Mouse (Mus musculus) neural tube, embryonic 13.5 days (tissue): ENCODE results near the gene Fam167b. TPM values are rescaled to one million over a fixed set of nuclear protein-coding genes. Genes with fewer than 3 reads are reported as not detected.

Experiments used
- ATAC-seq: fragments of 200-750 bp; cut with Nextera tagmentation; 2 replicates; pipeline ENCODE4 v1.8.0; 2017; ENCODE audit warnings: low read depth, mild to moderate bottlenecking, moderate TSS enrichment, moderate library complexity
- H3K27ac ChIP-seq: fragments of 300-500 bp; sonication (generic); replicated peaks from 2 replicates; pipeline ENCODE4 v1.5.1; 2015; ENCODE audit warnings: moderate library complexity, mild to moderate bottlenecking, inconsistent platforms
- H3K27me3 ChIP-seq: fragments of 300-500 bp; sonication (generic); 2 replicates; pipeline ENCODE4 v1.6.1; 2015; ENCODE audit warnings: mild to moderate bottlenecking, inconsistent platforms
- H3K36me3 ChIP-seq: fragments of 300-500 bp; sonication (generic); 2 replicates; pipeline ENCODE4 v1.6.1; 2015; ENCODE audit warnings: mild to moderate bottlenecking, inconsistent platforms
- H3K4me1 ChIP-seq: fragments of 300-500 bp; sonication (generic); replicated peaks from 2 replicates; pipeline ENCODE4 v1.6.1; 2015; ENCODE audit warnings: inconsistent platforms
- H3K4me2 ChIP-seq: fragments of 300-500 bp; sonication (generic); 2 replicates; pipeline ENCODE4 v1.6.1; 2015; ENCODE audit warnings: inconsistent platforms, mild to moderate bottlenecking, moderate library complexity
- H3K4me3 ChIP-seq: fragments of 300-500 bp; sonication (generic); 2 replicates; pipeline ENCODE4 v1.5.1; 2015; ENCODE audit warnings: mild to moderate bottlenecking, inconsistent platforms
- H3K9ac ChIP-seq: fragments of 300-500 bp; sonication (generic); 2 replicates; pipeline ENCODE4 v1.6.1; 2015; ENCODE audit warnings: moderate library complexity, mild to moderate bottlenecking, inconsistent platforms
- H3K9me3 ChIP-seq: fragments of 300-500 bp; sonication (generic); 2 replicates; pipeline ENCODE4 v1.6.1; 2016; ENCODE audit warnings: inconsistent platforms
- WGBS: fragments of 180-500 bp; shearing (Covaris S2); methylation state at CpG from one replicate; pipeline ENCODE4 v1.1.7; 2015; 5-methylcytosine and 5-hydroxymethylcytosine counted together
- polyA plus RNA-seq: library from polyadenylated mRNA; unstranded; fragments of >200 nt; fragmentation: Nextera tagmentation; extraction: Ambion mirVana; gene quantifications from 2 replicates; pipeline ENCODE4 v1.2.1, GENCODE M21; 2015

Fam167b gene
- polyA plus RNA-seq, 1 experiment from 2014 or later = 0.73 TPM

- H3K27ac ChIP-seq = peak within 1 kb of the TSS; percentile 79
- WGBS = under 1% methylated on average over 70 of the region's 74 CpGs
- peak within 1 kb of the TSS; percentile 95 for H3K9ac ChIP-seq
- H3K27me3 ChIP-seq = no peaks in the 10 kb centered on the region
- H3K36me3 ChIP-seq = peaks cover 61% of the 10 kb centered on the region
- H3K4me1 ChIP-seq = peaks cover 33% of the 10 kb centered on the region
- H3K9me3 ChIP-seq = no peaks in the 10 kb centered on the region
- peak; percentile 91 for ATAC-seq
- H3K4me3 ChIP-seq = peak within 1 kb of the TSS; percentile 98
- H3K4me2 ChIP-seq = peak within 1 kb of the TSS; percentile 94
These were observed 22.1 kb upstream of the Fam167b start, which contains the start of the genes Eif3i and Tmem234 for GRCm38 (mm10) chr4:129600233-129601158. Gene Eif3i (minus strand): TSS chr4:129600648. Gene Tmem234 (plus strand): TSS chr4:129600668.

- 75% methylated on average over 4 of the region's 4 CpGs for WGBS
- H3K9me3 ChIP-seq = no peaks in the 10 kb centered on the region
- peaks cover 10% of the 10 kb centered on the region for H3K4me1 ChIP-seq
- no peak overlapping the region for H3K4me2 ChIP-seq
- H3K4me3 ChIP-seq = no peak overlapping the region
- no peak overlapping the region for H3K27ac ChIP-seq
- no peaks in the 10 kb centered on the region for H3K27me3 ChIP-seq
- no peak for ATAC-seq
- peaks cover 40% of the 10 kb centered on the region for H3K36me3 ChIP-seq
- no peak overlapping the region for H3K9ac ChIP-seq
These were observed 10.5 kb upstream of the Fam167b start for GRCm38 (mm10) chr4:129588865-129589264.

GRCm38 (mm10) chr4:129586943-129587342 is 8.6 kb upstream of the Fam167b start:
- H3K4me1 ChIP-seq = peaks cover 10% of the 10 kb centered on the region
- H3K27me3 ChIP-seq = no peaks in the 10 kb centered on the region
- no peak for ATAC-seq
- peaks cover 22% of the 10 kb centered on the region for H3K36me3 ChIP-seq
- no peak overlapping the region for H3K9ac ChIP-seq
- H3K27ac ChIP-seq = no peak overlapping the region
- H3K4me2 ChIP-seq = no peak overlapping the region
- H3K9me3 ChIP-seq = no peaks in the 10 kb centered on the region
- H3K4me3 ChIP-seq = no peak overlapping the region
- WGBS = 27% methylated on average over 1 of the region's 1 CpGs

- no peak for ATAC-seq
- 78% methylated on average over 9 of the region's 9 CpGs for WGBS
- no peak overlapping the region for H3K4me3 ChIP-seq
- no peaks in the 10 kb centered on the region for H3K9me3 ChIP-seq
- no peak overlapping the region for H3K9ac ChIP-seq
- no peaks in the 10 kb centered on the region for H3K27me3 ChIP-seq
- H3K4me1 ChIP-seq = peaks cover 10% of the 10 kb centered on the region
- H3K27ac ChIP-seq = no peak overlapping the region
- H3K4me2 ChIP-seq = peak overlapping the region; percentile 59; the same call in 1 of the 2 replicates
- peaks cover 10% of the 10 kb centered on the region for H3K36me3 ChIP-seq
These were observed 7.4 kb upstream of the Fam167b start for GRCm38 (mm10) chr4:129585773-129586172.

- 2% methylated on average over 36 of the region's 36 CpGs for WGBS
- Histone ChIP-seq H3K9me3 (no peaks in the 10 kb centered on the region), H3K4me1 (peaks cover 10% of the 10 kb centered on the region), H3K36me3 (peaks cover 3% of the 10 kb centered on the region; the same call in 1 of the 2 replicates), H3K27ac (no peak overlapping the region), H3K27me3 (no peaks in the 10 kb centered on the region), H3K9ac (peak overlapping the region; percentile 66), H3K4me2 (peak overlapping the region; percentile 59), H3K4me3 (peak overlapping the region; percentile 38)
- peak; percentile 47; the same call in 1 of the 2 replicates for ATAC-seq
These were observed 6.7 kb upstream of the Fam167b start for GRCm38 (mm10) chr4:129584884-129585608.

GRCm38 (mm10) chr4:129584370-129584769 is 6.0 kb upstream of the Fam167b start:
- H3K4me3 ChIP-seq = peak overlapping the region; percentile 38; the same call in 1 of the 2 replicates

GRCm38 (mm10) chr4:129582251-129582650 is 3.9 kb upstream of the Fam167b start:
- WGBS = 78% methylated on average over 1 of the region's 1 CpGs
- ATAC-seq = no peak

More at GRCm38 (mm10) chr4:129584370-129584769, 6.0 kb upstream of the Fam167b start:
- 74% methylated on average over 1 of the region's 1 CpGs for WGBS
- Histone ChIP-seq H3K36me3 (no peaks in the 10 kb centered on the region), H3K4me2 (peak overlapping the region; percentile 59), H3K27me3 (no peaks in the 10 kb centered on the region), H3K27ac (no peak overlapping the region), H3K9me3 (no peaks in the 10 kb centered on the region), H3K4me1 (peaks cover 10% of the 10 kb centered on the region), H3K9ac (peak overlapping the region; percentile 66; the same call in 1 of the 2 replicates)
- no peak for ATAC-seq

GRCm38 (mm10) chr4:129580347-129580746 is 2.0 kb upstream of the Fam167b start:
- no peak for ATAC-seq
- Histone ChIP-seq H3K27ac (no peak overlapping the region), H3K4me1 (peaks cover 16% of the 10 kb centered on the region), H3K9ac (no peak overlapping the region), H3K36me3 (no peaks in the 10 kb centered on the region), H3K9me3 (no peaks in the 10 kb centered on the region), H3K27me3 (no peaks in the 10 kb centered on the region), H3K4me3 (no peak overlapping the region), H3K4me2 (no peak overlapping the region)
- WGBS = 77% methylated on average over 7 of the region's 7 CpGs

More at GRCm38 (mm10) chr4:129582251-129582650, 3.9 kb upstream of the Fam167b start:
- no peaks in the 10 kb centered on the region for H3K9me3 ChIP-seq
- H3K4me3 ChIP-seq = no peak overlapping the region
- H3K27me3 ChIP-seq = no peaks in the 10 kb centered on the region
- no peaks in the 10 kb centered on the region for H3K36me3 ChIP-seq
- no peak overlapping the region for H3K4me2 ChIP-seq
- no peak overlapping the region for H3K9ac ChIP-seq
- H3K27ac ChIP-seq = no peak overlapping the region
- peaks cover 13% of the 10 kb centered on the region for H3K4me1 ChIP-seq

- Histone ChIP-seq H3K9ac (no peak overlapping the region), H3K9me3 (no peaks in the 10 kb centered on the region), H3K4me3 (no peak overlapping the region), H3K27ac (no peak overlapping the region), H3K4me1 (peaks cover 8% of the 10 kb centered on the region), H3K4me2 (no peak overlapping the region), H3K36me3 (no peaks in the 10 kb centered on the region), H3K27me3 (no peaks in the 10 kb centered on the region)
- ATAC-seq = no peak
- WGBS = 80% methylated on average over 7 of the region's 7 CpGs
These were observed 661 bp downstream of the Fam167b start for GRCm38 (mm10) chr4:129577688-129578087.

GRCm38 (mm10) chr4:129576863-129577491 is 1.4 kb downstream of the Fam167b start:
- peak overlapping the region; percentile 31 for H3K4me2 ChIP-seq
- H3K9me3 ChIP-seq = no peaks in the 10 kb centered on the region
- 29% methylated on average over 21 of the region's 21 CpGs for WGBS
- H3K27me3 ChIP-seq = no peaks in the 10 kb centered on the region
- H3K27ac ChIP-seq = no peak overlapping the region
- H3K4me1 ChIP-seq = peaks cover 8% of the 10 kb centered on the region
- no peak overlapping the region for H3K4me3 ChIP-seq
- no peaks in the 10 kb centered on the region for H3K36me3 ChIP-seq
- no peak overlapping the region; the same call in 1 of the 2 replicates for H3K9ac ChIP-seq
- ATAC-seq = no peak

- H3K4me2 ChIP-seq = no peak overlapping the region
- H3K27ac ChIP-seq = no peak overlapping the region
- no peaks in the 10 kb centered on the region for H3K36me3 ChIP-seq
- H3K9me3 ChIP-seq = no peaks in the 10 kb centered on the region
- H3K27me3 ChIP-seq = no peaks in the 10 kb centered on the region
- WGBS = 41% methylated on average over 7 of the region's 8 CpGs
- no peak for ATAC-seq
- H3K9ac ChIP-seq = no peak overlapping the region
- H3K4me1 ChIP-seq = peaks cover 8% of the 10 kb centered on the region
- no peak overlapping the region for H3K4me3 ChIP-seq
These were observed 3.0 kb downstream of the Fam167b start for GRCm38 (mm10) chr4:129575171-129575844.
